Mouse (Mus musculus): Measurements from ENCODE around the gene Pdzd3. TPM values are rescaled to one million over a fixed set of nuclear protein-coding genes. Genes with fewer than 3 reads are reported as not detected.

The Pdzd3 gene
- polyA plus RNA-seq, 1 experiment from 2014 or later, result 0.26 TPM

- Histone ChIP-seq H3K36me3 (peaks cover 10% of the 10 kb centered on the region), H3K4me1 (peaks cover 16% of the 10 kb centered on the region), H3K9me3 (no peaks in the 10 kb centered on the region), H3K27me3 (no peaks in the 10 kb centered on the region), H3K9ac (no peak overlapping the region), H3K4me3 (no peak overlapping the region), H3K27ac (no peak overlapping the region), H3K4me2 (0 out of 2 replicates have a peak overlapping the region, but pooled peaks have one; percentile 24)
- 40% methylated on average over 26 of the region's 26 CpGs for WGBS
- 0 out of 2 replicates have a peak, but pooled peaks have one; percentile 25 for ATAC-seq (ENCODE audit: insufficient number of reproducible peaks, low FRiP score, low TSS enrichment, low read depth)
These were observed 1.8 kb downstream of the Pdzd3 start for GRCm38 (mm10) chr9:44249181-44250146.

- Histone ChIP-seq H3K27me3 (no peaks in the 10 kb centered on the region), H3K27ac (no peak overlapping the region), H3K9me3 (no peaks in the 10 kb centered on the region), H3K4me1 (peaks cover 6% of the 10 kb centered on the region; the same call in 1 of the 2 replicates), H3K36me3 (peaks cover 5% of the 10 kb centered on the region), H3K4me3 (no peak overlapping the region), H3K9ac (no peak overlapping the region), H3K4me2 (no peak overlapping the region)
- ATAC-seq (ENCODE audit: insufficient number of reproducible peaks, low FRiP score, low TSS enrichment, low read depth), result no peak
- WGBS, result 71% methylated on average over 6 of the region's 6 CpGs
These were observed 3.4 kb downstream of the Pdzd3 start for GRCm38 (mm10) chr9:44247907-44248306.

- no peaks in the 10 kb centered on the region for H3K36me3 ChIP-seq
- H3K27ac ChIP-seq, result no peak overlapping the region
- H3K9me3 ChIP-seq, result no peaks in the 10 kb centered on the region
- no peak overlapping the region for H3K4me3 ChIP-seq
- 0 out of 2 replicates have a peak, but pooled peaks cover 3% of the 10 kb centered on the region for H3K4me1 ChIP-seq
- no peaks in the 10 kb centered on the region for H3K27me3 ChIP-seq
- no peak overlapping the region for H3K4me2 ChIP-seq
- ATAC-seq (ENCODE audit: insufficient number of reproducible peaks, low FRiP score, low TSS enrichment, low read depth), result no peak
- H3K9ac ChIP-seq, result no peak overlapping the region
- WGBS, result 54% methylated on average over 2 of the region's 2 CpGs
These were observed 7.7 kb downstream of the Pdzd3 start for GRCm38 (mm10) chr9:44243621-44244020.

GRCm38 (mm10) chr9:44241418-44241817, 9.9 kb downstream of the Pdzd3 start:
- H3K9ac ChIP-seq, result no peak overlapping the region
- 0 out of 2 replicates have a peak, but pooled peaks cover 3% of the 10 kb centered on the region for H3K4me1 ChIP-seq
- no peaks in the 10 kb centered on the region for H3K36me3 ChIP-seq
- H3K27me3 ChIP-seq, result no peaks in the 10 kb centered on the region
- H3K27ac ChIP-seq, result no peak overlapping the region
- no peak for ATAC-seq (ENCODE audit: insufficient number of reproducible peaks, low FRiP score, low TSS enrichment, low read depth)
- H3K9me3 ChIP-seq, result no peaks in the 10 kb centered on the region
- no peak overlapping the region for H3K4me2 ChIP-seq
- 72% methylated on average over 9 of the region's 9 CpGs for WGBS
- H3K4me3 ChIP-seq, result no peak overlapping the region

GRCm38 (mm10) chr9:44240911-44241310, 10.4 kb downstream of the Pdzd3 start:
- WGBS, result 65% methylated on average over 5 of the region's 5 CpGs
- Histone ChIP-seq H3K27ac (no peak overlapping the region), H3K9ac (no peak overlapping the region), H3K36me3 (no peaks in the 10 kb centered on the region), H3K4me3 (no peak overlapping the region), H3K9me3 (no peaks in the 10 kb centered on the region), H3K4me1 (0 out of 2 replicates have a peak, but pooled peaks cover 3% of the 10 kb centered on the region), H3K4me2 (no peak overlapping the region), H3K27me3 (no peaks in the 10 kb centered on the region)
- no peak for ATAC-seq (ENCODE audit: insufficient number of reproducible peaks, low FRiP score, low TSS enrichment, low read depth)

GRCm38 (mm10) chr9:44240399-44240798, 10.9 kb downstream of the Pdzd3 start, which contains the start of gene Ccdc153:
Ccdc153 (plus strand) TSS chr9:44240676.
- Histone ChIP-seq H3K9me3 (no peaks in the 10 kb centered on the region), H3K4me1 (0 out of 2 replicates have a peak, but pooled peaks cover 3% of the 10 kb centered on the region), H3K4me2 (no peak within 1 kb of the TSS), H3K27me3 (no peaks in the 10 kb centered on the region), H3K9ac (no peak within 1 kb of the TSS), H3K27ac (no peak within 1 kb of the TSS), H3K36me3 (no peaks in the 10 kb centered on the region), H3K4me3 (no peak within 1 kb of the TSS)
- no peak for ATAC-seq (ENCODE audit: insufficient number of reproducible peaks, low FRiP score, low TSS enrichment, low read depth)
- 49% methylated on average over 2 of the region's 2 CpGs for WGBS

GRCm38 (mm10) chr9:44239447-44239846, 11.8 kb downstream of the Pdzd3 start:
- Histone ChIP-seq H3K27me3 (no peaks in the 10 kb centered on the region), H3K27ac (no peak overlapping the region), H3K4me1 (0 out of 2 replicates have a peak, but pooled peaks cover 5% of the 10 kb centered on the region), H3K4me3 (no peak overlapping the region), H3K9ac (no peak overlapping the region), H3K36me3 (no peaks in the 10 kb centered on the region), H3K4me2 (no peak overlapping the region), H3K9me3 (no peaks in the 10 kb centered on the region)
- ATAC-seq (ENCODE audit: insufficient number of reproducible peaks, low FRiP score, low TSS enrichment, low read depth), result no peak
- 7% methylated on average over 5 of the region's 5 CpGs for WGBS

GRCm38 (mm10) chr9:44238501-44239190, 12.6 kb downstream of the Pdzd3 start:
- Histone ChIP-seq H3K4me1 (0 out of 2 replicates have a peak, but pooled peaks cover 6% of the 10 kb centered on the region), H3K9ac (no peak overlapping the region), H3K4me3 (no peak overlapping the region), H3K36me3 (no peaks in the 10 kb centered on the region), H3K27me3 (no peaks in the 10 kb centered on the region), H3K27ac (no peak overlapping the region), H3K4me2 (no peak overlapping the region), H3K9me3 (no peaks in the 10 kb centered on the region)
- WGBS, result 78% methylated on average over 17 of the region's 17 CpGs
- no peak for ATAC-seq (ENCODE audit: insufficient number of reproducible peaks, low FRiP score, low TSS enrichment, low read depth)

- Histone ChIP-seq H3K36me3 (no peaks in the 10 kb centered on the region), H3K27me3 (no peaks in the 10 kb centered on the region), H3K27ac (no peak overlapping the region), H3K4me3 (no peak overlapping the region), H3K4me1 (peaks cover 13% of the 10 kb centered on the region), H3K9ac (no peak overlapping the region), H3K9me3 (no peaks in the 10 kb centered on the region), H3K4me2 (no peak overlapping the region)
- WGBS, result 46% methylated on average over 4 of the region's 4 CpGs
- no peak for ATAC-seq (ENCODE audit: insufficient number of reproducible peaks, low FRiP score, low TSS enrichment, low read depth)
These were observed 14.1 kb downstream of the Pdzd3 start for GRCm38 (mm10) chr9:44237128-44237527.

- Histone ChIP-seq H3K4me1 (peaks cover 18% of the 10 kb centered on the region), H3K36me3 (no peaks in the 10 kb centered on the region), H3K9me3 (no peaks in the 10 kb centered on the region), H3K27me3 (no peaks in the 10 kb centered on the region), H3K9ac (no peak overlapping the region), H3K27ac (no peak overlapping the region), H3K4me3 (no peak overlapping the region), H3K4me2 (no peak overlapping the region)
- no peak for ATAC-seq (ENCODE audit: insufficient number of reproducible peaks, low FRiP score, low TSS enrichment, low read depth)
- 55% methylated on average over 4 of the region's 4 CpGs for WGBS
These were observed 14.7 kb downstream of the Pdzd3 start for GRCm38 (mm10) chr9:44236601-44237000.

GRCm38 (mm10) chr9:44234479-44235427, 16.5 kb downstream of the Pdzd3 start:
- H3K36me3 ChIP-seq, result no peaks in the 10 kb centered on the region
- ATAC-seq (ENCODE audit: insufficient number of reproducible peaks, low FRiP score, low TSS enrichment, low read depth), result no peak
- peaks cover 22% of the 10 kb centered on the region for H3K4me1 ChIP-seq
- H3K9me3 ChIP-seq, result no peaks in the 10 kb centered on the region
- 21% methylated on average over 19 of the region's 19 CpGs for WGBS
- peak overlapping the region; percentile 94 for H3K4me3 ChIP-seq
- peak overlapping the region; percentile 59 for H3K4me2 ChIP-seq
- peak overlapping the region; percentile 68 for H3K27ac ChIP-seq
- H3K27me3 ChIP-seq, result no peaks in the 10 kb centered on the region
- H3K9ac ChIP-seq, result no peak overlapping the region

Measured in limb, embryonic 15.5 days (tissue).